In the genomic region with DNA sequence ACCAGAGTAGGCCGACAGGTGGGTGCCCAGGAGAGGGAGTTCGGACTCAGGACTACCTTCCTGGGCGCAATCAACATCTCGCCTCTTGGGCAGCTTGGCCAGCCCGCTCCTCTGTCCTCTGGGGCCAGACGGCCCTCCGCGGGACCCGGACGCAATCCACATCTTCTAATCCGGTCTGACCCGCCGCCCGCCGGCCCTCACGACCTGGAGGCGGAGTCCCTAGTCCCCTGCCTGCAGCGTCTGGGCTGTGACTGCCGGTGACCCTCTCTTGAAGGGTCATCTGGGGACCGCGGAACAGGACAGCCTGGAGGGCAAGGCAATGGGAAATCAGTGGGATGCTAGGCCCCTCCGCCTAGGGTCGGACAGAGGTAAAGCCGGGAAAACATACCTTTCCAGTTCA, we compare ENCODE assay signal across 11 mouse cellular contexts. TPM values are rescaled to one million over a fixed set of nuclear protein-coding genes. Genes with fewer than 3 reads are reported as not detected.
A peak's percentile ranks its signal among the peaks of the same experiment; 100 is the strongest.
DNase-seq lines count a peak whose midpoint lies in the region; ATAC-seq and TF ChIP-seq lines count a peak whose summit lies in the region.
"Had no signal": no experiment of that assay in that cellular context is flagged by ENCODE, and none has a peak within 500 bp of the region (broad histone marks: within the 10 kb centered on the region; RNA-seq: fewer than 3 reads in every experiment).

No protein-coding gene starts in this region.

- no peaks in the 10 kb centered on the region for H3K79me2 ChIP-seq in heart, adult 2 months (replicated peaks; ENCODE audit: control insufficient read depth, insufficient read depth, low read length)

- H3K9me3 ChIP-seq in midbrain, postnatal 0 days (ENCODE audit: low read length): no peaks in the 10 kb centered on the region
- H3K9me3 ChIP-seq in midbrain, embryonic 15.5 days: no peaks in the 10 kb centered on the region
- H3K9me3 ChIP-seq in intestine, postnatal 0 days (ENCODE audit: control insufficient read depth): no peaks in the 10 kb centered on the region

- peaks cover 4% of the 10 kb centered on the region for H3K4me1 ChIP-seq in heart, adult 2 months (ENCODE audit: control insufficient read depth, insufficient read depth, low read length)
- H3K4me1 ChIP-seq in midbrain, postnatal 0 days (ENCODE audit: insufficient read depth, low read length): peaks cover 8% of the 10 kb centered on the region; the same call in 1 of the 2 replicates
- H3K4me1 ChIP-seq in midbrain, embryonic 15.5 days: peaks cover 14% of the 10 kb centered on the region
- 0 out of 2 replicates have a peak, but pooled peaks cover 4% of the 10 kb centered on the region for H3K4me1 ChIP-seq in intestine, postnatal 0 days (replicated peaks; ENCODE audit: control insufficient read depth, insufficient read depth, low read length)

- peaks cover 4% of the 10 kb centered on the region; the same call in 1 of the 2 replicates for H3K27me3 ChIP-seq in heart, adult 2 months (ENCODE audit: control insufficient read depth, insufficient read depth, low read length)
- H3K27me3 ChIP-seq in midbrain, postnatal 0 days (ENCODE audit: insufficient read depth, low read length): peaks cover 29% of the 10 kb centered on the region
- peaks cover 48% of the 10 kb centered on the region for H3K27me3 ChIP-seq in midbrain, embryonic 15.5 days (replicated peaks)
- H3K27me3 ChIP-seq in intestine, postnatal 0 days (replicated peaks; ENCODE audit: control insufficient read depth, insufficient read depth, low read length): peaks cover 40% of the 10 kb centered on the region

- WGBS in heart, adult 2 months: 15% methylated on average over 24 of the region's 24 CpGs
- WGBS in midbrain, postnatal 0 days: 6% methylated on average over 23 of the region's 24 CpGs
- WGBS in midbrain, embryonic 15.5 days: 6% methylated on average over 23 of the region's 24 CpGs
- 17% methylated on average over 23 of the region's 24 CpGs for whole genome bisulfite sequencing in intestine, postnatal 0 days

- TF ChIP-seq EP300 in heart, adult 2 months (IDR thresholded peaks at IDR 0.05; ENCODE audit: insufficient read depth, low read depth, low read length): no peak

- H3K9ac ChIP-seq in heart, adult 2 months (ENCODE audit: low read depth, low read length): peak overlapping the region; percentile 37
- H3K9ac ChIP-seq in midbrain, postnatal 0 days (replicated peaks; ENCODE audit: low read length, poor library complexity, severe bottlenecking): no peak overlapping the region
- no peak overlapping the region for H3K9ac ChIP-seq in midbrain, embryonic 15.5 days
- no peak overlapping the region for H3K9ac ChIP-seq in intestine, postnatal 0 days (ENCODE audit: low read depth, low read length)

- peak overlapping the region; percentile 22; the same call in 1 of the 2 replicates for H3K4me3 ChIP-seq in heart, adult 2 months
- no peak overlapping the region for H3K4me3 ChIP-seq in midbrain, postnatal 0 days (ENCODE audit: low read depth, low read length)
- H3K4me3 ChIP-seq in midbrain, embryonic 15.5 days: no peak overlapping the region
- H3K4me3 ChIP-seq in intestine, postnatal 0 days (ENCODE audit: low read depth, low read length): no peak overlapping the region

- peak; percentile 32 to 45 for DNase-seq in heart, adult 2 months
- DNase-seq in heart, adult 18-20 months: no peak
- DNase-seq in midbrain, postnatal 0 days (ENCODE audit: low spot score): no peak
- DNase-seq in urinary bladder, adult 2 months (ENCODE audit: low spot score): no peak
- no peak for DNase-seq in gastrocnemius, postnatal 10 days
- DNase-seq: cerebellum, adult 18-20 months had no signal

- TF ChIP-seq CTCF in heart, adult 2 months (IDR thresholded peaks at IDR 0.05): no peak
- TF ChIP-seq CTCF in midbrain, postnatal 0 days (IDR thresholded peaks at IDR 0.05): no peak
- no peak for TF ChIP-seq CTCF in intestine, postnatal 0 days (IDR thresholded peaks at IDR 0.05; ENCODE audit: low read depth)

- no peak for TF ChIP-seq POLR2A in heart, adult 2 months (IDR thresholded peaks at IDR 0.05; ENCODE audit: insufficient read depth, low read depth, low read length)

- H3K27ac ChIP-seq in heart, adult 2 months: peak overlapping the region; percentile 75
- H3K27ac ChIP-seq in midbrain, postnatal 0 days (ENCODE audit: low read depth, low read length): no peak overlapping the region
- H3K27ac ChIP-seq in midbrain, embryonic 15.5 days: no peak overlapping the region
- no peak overlapping the region for H3K27ac ChIP-seq in intestine, postnatal 0 days (ENCODE audit: low read depth, low read length)
- H3K27ac ChIP-seq: layer of hippocampus, adult 2 months had no signal

- H3K4me2 ChIP-seq in midbrain, postnatal 0 days (ENCODE audit: low read depth, low read length, poor library complexity, severe bottlenecking): peak overlapping the region; percentile 90; the same call in 1 of the 2 replicates
- no peak overlapping the region for H3K4me2 ChIP-seq in midbrain, embryonic 15.5 days
- H3K4me2 ChIP-seq in intestine, postnatal 0 days (replicated peaks; ENCODE audit: low read depth): peak overlapping the region; percentile 65; the same call in 1 of the 2 replicates

- ATAC-seq in midbrain, postnatal 0 days (ENCODE audit: low FRiP score): no peak
- no peak for ATAC-seq in midbrain, embryonic 15.5 days (replicated peaks)
- ATAC-seq in intestine, postnatal 0 days: no peak
- no peak for ATAC-seq in activated CD4-positive, CD25-positive, alpha-beta regulatory T cell, adult 4 months

- intact Hi-C loops in heart, adult 2 months (cut with DNase I): no loop called here

- no peaks in the 10 kb centered on the region for H3K36me3 ChIP-seq in heart, adult 2 months (ENCODE audit: control insufficient read depth, insufficient read depth, low read length)
- no peaks in the 10 kb centered on the region for H3K36me3 ChIP-seq in midbrain, postnatal 0 days (ENCODE audit: insufficient read depth, low read length)
- H3K36me3 ChIP-seq in midbrain, embryonic 15.5 days (replicated peaks): no peaks in the 10 kb centered on the region
- no peaks in the 10 kb centered on the region for H3K36me3 ChIP-seq in intestine, postnatal 0 days (ENCODE audit: control insufficient read depth, insufficient read depth)

RNA-seq across cellular contexts. Expression of gene Nodal, which starts 1.4 kb away (rescaled TPM):
- total RNA-seq in heart, adult 2 months (2021): under 1 TPM in 1 of 2 experiments, not detected in 1; 0.10 TPM
- 0.04 and 0.38 TPM in 2 replicates for polyA plus RNA-seq in heart, adult 2 months (2012; rRNA removed)
- total RNA-seq in heart, adult 18-20 months (2021): not detected
- 0.38 and 0.47 TPM in 2 replicates for total RNA-seq in midbrain, postnatal 0 days (2014; rRNA removed)
- polyA plus RNA-seq in midbrain, postnatal 0 days (2015; fragmentation: Nextera tagmentation; extraction: Ambion mirVana): 0.26 and 0.37 TPM in 2 replicates
- 0.10 and 0.28 TPM in 2 replicates for polyA plus RNA-seq in midbrain, embryonic 15.5 days (2015; fragmentation: Nextera tagmentation; extraction: Ambion mirVana)
- polyA plus RNA-seq in intestine, postnatal 0 days (2015; fragmentation: Nextera tagmentation; extraction: Ambion mirVana): 0.10 TPM in 1 of 2 replicates, not detected in the other
- polyA plus RNA-seq in urinary bladder, adult 2 months (2012; rRNA removed): 0.07 TPM in 1 of 2 replicates, not detected in the other
- under 1 TPM; 0.11 to 0.19 TPM for total RNA-seq in gastrocnemius, postnatal 10 days (2021)
- not detected for polyA plus RNA-seq in activated CD4-positive, CD25-positive, alpha-beta regulatory T cell, adult 4 months (2017; shearing (Covaris generic))
- polyA plus RNA-seq: C2C12 had no signal

RNA-seq across cellular contexts. Expression of gene Eif4ebp2, which starts 33.3 kb away (rescaled TPM):
- 10 to 100 TPM; 70.9 to 71.3 TPM for total RNA-seq in heart, adult 2 months (2021)
- 53.3 and 71.9 TPM in 2 replicates for polyA plus RNA-seq in heart, adult 2 months (2012; rRNA removed)
- 10 to 100 TPM; 63.9 to 82.2 TPM for total RNA-seq in heart, adult 18-20 months (2021)
- total RNA-seq in midbrain, postnatal 0 days (2014; rRNA removed): 14.2 and 18.5 TPM in 2 replicates
- 24.9 and 27.0 TPM in 2 replicates for polyA plus RNA-seq in midbrain, postnatal 0 days (2015; fragmentation: Nextera tagmentation; extraction: Ambion mirVana)
- polyA plus RNA-seq in midbrain, embryonic 15.5 days (2015; fragmentation: Nextera tagmentation; extraction: Ambion mirVana): 65.8 and 71.3 TPM in 2 replicates
- polyA plus RNA-seq in intestine, postnatal 0 days (2015; fragmentation: Nextera tagmentation; extraction: Ambion mirVana): 53.1 and 55.0 TPM in 2 replicates
- 60.2 and 86.0 TPM in 2 replicates for polyA plus RNA-seq in urinary bladder, adult 2 months (2012; rRNA removed)
- total RNA-seq in gastrocnemius, postnatal 10 days (2021): 100 to 1,000 TPM; 103 to 109 TPM
- polyA plus RNA-seq in activated CD4-positive, CD25-positive, alpha-beta regulatory T cell, adult 4 months (2017; shearing (Covaris generic)): 10 to 100 TPM; 21.7 to 34.5 TPM

RNA-seq across cellular contexts. Expression of gene Pald1, which starts 35.8 kb away (rescaled TPM):
- total RNA-seq in heart, adult 2 months (2021): 10 to 100 TPM; 15.3 to 17.6 TPM
- polyA plus RNA-seq in heart, adult 2 months (2012; rRNA removed): 17.7 and 20.4 TPM in 2 replicates
- total RNA-seq in heart, adult 18-20 months (2021): 10 to 100 TPM; 16.0 to 16.2 TPM
- total RNA-seq in midbrain, postnatal 0 days (2014; rRNA removed): 25.2 and 27.1 TPM in 2 replicates
- 16.0 and 16.8 TPM in 2 replicates for polyA plus RNA-seq in midbrain, postnatal 0 days (2015; fragmentation: Nextera tagmentation; extraction: Ambion mirVana)
- 22.5 and 23.7 TPM in 2 replicates for polyA plus RNA-seq in midbrain, embryonic 15.5 days (2015; fragmentation: Nextera tagmentation; extraction: Ambion mirVana)
- polyA plus RNA-seq in intestine, postnatal 0 days (2015; fragmentation: Nextera tagmentation; extraction: Ambion mirVana): 4.1 and 4.4 TPM in 2 replicates
- 14.0 and 14.3 TPM in 2 replicates for polyA plus RNA-seq in urinary bladder, adult 2 months (2012; rRNA removed)
- 10 to 100 TPM; 18.5 to 28.3 TPM for total RNA-seq in gastrocnemius, postnatal 10 days (2021)
- polyA plus RNA-seq in activated CD4-positive, CD25-positive, alpha-beta regulatory T cell, adult 4 months (2017; shearing (Covaris generic)): not detected

RNA-seq across cellular contexts. Expression of gene Lrrc20, which starts 56.5 kb away (rescaled TPM):
- 10 to 100 TPM; 29.9 to 32.0 TPM for total RNA-seq in heart, adult 2 months (2021)
- polyA plus RNA-seq in heart, adult 2 months (2012; rRNA removed): 38.9 and 55.5 TPM in 2 replicates
- 10 to 100 TPM; 32.8 to 39.8 TPM for total RNA-seq in heart, adult 18-20 months (2021)
- 11.2 and 15.5 TPM in 2 replicates for total RNA-seq in midbrain, postnatal 0 days (2014; rRNA removed)
- 8.1 and 8.3 TPM in 2 replicates for polyA plus RNA-seq in midbrain, postnatal 0 days (2015; fragmentation: Nextera tagmentation; extraction: Ambion mirVana)
- 18.1 TPM in 2 replicates for polyA plus RNA-seq in midbrain, embryonic 15.5 days (2015; fragmentation: Nextera tagmentation; extraction: Ambion mirVana)
- polyA plus RNA-seq in intestine, postnatal 0 days (2015; fragmentation: Nextera tagmentation; extraction: Ambion mirVana): 3.3 and 3.5 TPM in 2 replicates
- polyA plus RNA-seq in urinary bladder, adult 2 months (2012; rRNA removed): 11.8 and 12.6 TPM in 2 replicates
- 10 to 100 TPM; 62.3 to 64.9 TPM for total RNA-seq in gastrocnemius, postnatal 10 days (2021)
- polyA plus RNA-seq in activated CD4-positive, CD25-positive, alpha-beta regulatory T cell, adult 4 months (2017; shearing (Covaris generic)): 1 to 10 TPM; 5.0 to 6.2 TPM

Comparison
In these comparisons a context has a peak if more than half of its experiments do, and no peak if none do; other contexts are left out.
1. DNase-seq: peak in heart, adult 2 months (2 of 2); none in heart, adult 18-20 months (0 of 2), midbrain, postnatal 0 days (single experiment), urinary bladder, adult 2 months (single experiment) and gastrocnemius, postnatal 10 days (single experiment).